Mouse (Mus musculus) 3134 (cell line): Measurements from ENCODE around the gene March10.

Experiments
- DNase-seq: peaks from one replicate; pipeline ENCODE4 v3.0.0-alpha.2; 2011; ENCODE audit warnings: low spot score; ENCODE audit not compliant: insufficient read length; ENCODE audit errors: extremely low read depth

The March10 gene

DNA sequence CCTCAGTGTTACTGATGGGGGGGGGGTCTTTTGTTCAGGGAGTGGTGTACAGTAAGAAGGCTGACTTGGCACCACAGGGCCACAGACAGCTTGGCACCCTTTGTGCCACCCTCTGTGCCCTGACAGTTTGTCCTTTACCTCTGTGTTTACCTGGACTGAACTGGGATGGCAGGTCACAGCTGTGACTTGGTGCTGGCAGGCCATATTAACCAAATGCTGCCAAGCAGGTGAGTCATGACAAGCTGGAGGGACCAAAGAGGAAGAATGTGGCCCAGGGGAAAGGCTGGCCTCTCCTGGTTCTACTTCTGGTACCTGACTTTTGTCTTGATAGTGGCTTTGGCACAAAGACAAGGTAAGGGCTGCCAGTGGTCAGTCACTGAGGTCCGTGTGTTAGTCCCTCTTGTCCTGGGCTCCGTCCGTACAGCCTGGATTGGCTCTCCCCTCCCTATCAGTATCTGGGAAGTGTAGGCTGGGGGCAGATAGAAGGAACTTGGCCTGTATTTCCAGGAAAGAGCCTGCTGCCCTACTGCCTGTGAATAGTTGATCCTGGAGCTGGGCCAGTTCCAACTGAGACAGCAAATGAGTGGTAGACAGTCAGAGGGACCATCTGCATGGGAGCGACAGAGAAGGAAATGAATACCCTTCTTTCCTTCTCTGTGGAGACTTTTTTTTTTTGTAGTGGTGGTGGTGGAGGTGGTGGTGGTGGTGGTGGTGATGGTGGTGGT, 94.3 kb downstream of the March10 start:
- DNase-seq, result no peak

DNA sequence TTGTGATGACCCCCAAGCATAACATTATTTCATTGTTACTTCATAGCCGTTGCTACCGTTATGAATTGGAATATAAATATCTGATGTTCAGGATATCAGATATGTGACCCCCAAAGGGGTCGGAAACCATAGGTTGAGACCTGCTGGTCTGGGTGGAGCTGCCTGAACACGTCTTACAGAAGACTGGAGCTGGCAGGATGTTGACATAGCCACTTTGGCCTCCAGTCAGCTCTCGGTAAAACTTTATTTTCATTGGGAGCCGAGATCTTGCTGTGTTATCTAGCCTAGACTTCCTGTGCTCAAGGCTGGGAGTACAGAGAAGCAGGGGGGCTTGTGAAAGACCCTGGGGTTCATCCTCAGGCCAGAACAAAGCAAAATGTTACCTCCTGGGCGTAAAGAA, 100.2 kb downstream of the March10 start:
- DNase-seq, result no peak

DNA sequence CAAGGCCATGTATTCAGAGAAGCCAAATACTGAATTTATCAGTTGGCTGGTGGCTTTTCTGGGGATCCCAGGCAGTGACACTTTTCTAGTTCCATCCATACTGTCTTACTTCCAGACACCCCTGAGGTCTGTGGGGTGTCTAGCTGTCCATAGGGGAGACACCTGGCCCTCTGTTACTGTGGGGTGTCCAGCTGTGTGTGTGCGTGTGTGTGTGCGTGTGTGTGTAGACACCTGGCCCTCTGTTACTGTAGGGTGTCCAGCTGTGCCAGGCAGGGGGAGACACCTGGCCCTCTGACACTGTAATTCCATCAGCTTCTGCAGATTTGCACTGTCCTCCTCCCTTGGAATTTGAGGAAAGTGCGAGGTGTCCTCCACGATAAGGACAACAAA, 102.6 kb downstream of the March10 start:
- no peak for DNase-seq

DNA sequence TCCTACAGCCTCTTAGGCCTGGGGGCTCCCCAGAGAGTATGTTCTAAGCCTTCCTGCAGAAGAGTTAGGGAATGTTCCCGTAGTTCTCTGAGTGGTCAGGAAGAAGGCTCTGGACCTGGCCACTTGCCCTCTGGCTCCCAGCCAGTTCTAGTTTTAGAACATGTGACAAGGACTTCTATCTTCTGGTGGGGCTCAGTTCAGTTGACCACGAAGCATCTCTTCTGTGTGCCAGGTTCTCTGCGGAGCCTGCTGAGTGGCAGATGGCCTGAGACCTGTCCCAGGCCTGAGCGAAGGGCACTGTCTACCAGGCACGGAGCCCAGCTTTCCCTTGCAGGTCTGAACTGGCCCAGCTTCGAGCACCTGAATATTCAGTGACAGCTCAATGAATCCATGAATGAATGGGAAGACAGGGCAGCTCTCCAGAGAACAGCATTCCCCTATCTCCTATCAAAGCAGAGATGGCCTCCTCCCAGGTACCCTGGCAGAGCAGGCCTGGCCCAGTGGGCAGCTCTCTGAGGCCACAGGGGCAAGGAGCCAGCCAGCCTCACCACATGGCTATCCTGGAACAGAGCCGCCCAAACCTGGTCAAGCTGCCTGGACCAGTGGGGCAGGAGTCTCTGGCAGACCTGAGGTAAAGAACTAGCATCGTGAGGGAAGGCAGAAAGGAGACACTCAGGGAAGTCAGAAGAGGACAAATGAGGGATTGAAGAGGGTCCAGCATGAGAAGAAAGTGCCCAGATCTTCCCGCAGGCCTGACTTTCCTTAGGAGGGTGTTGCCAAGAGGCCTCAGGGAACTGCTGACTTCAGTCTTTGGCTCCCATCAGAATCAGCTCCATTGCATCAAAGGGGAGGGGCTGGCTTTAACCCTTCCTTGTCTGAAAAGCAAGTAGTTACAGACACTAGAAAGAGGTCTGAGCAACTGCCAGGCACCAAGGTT, 103.3 kb downstream of the March10 start:
- DNase-seq, result peak; percentile 72

DNA sequence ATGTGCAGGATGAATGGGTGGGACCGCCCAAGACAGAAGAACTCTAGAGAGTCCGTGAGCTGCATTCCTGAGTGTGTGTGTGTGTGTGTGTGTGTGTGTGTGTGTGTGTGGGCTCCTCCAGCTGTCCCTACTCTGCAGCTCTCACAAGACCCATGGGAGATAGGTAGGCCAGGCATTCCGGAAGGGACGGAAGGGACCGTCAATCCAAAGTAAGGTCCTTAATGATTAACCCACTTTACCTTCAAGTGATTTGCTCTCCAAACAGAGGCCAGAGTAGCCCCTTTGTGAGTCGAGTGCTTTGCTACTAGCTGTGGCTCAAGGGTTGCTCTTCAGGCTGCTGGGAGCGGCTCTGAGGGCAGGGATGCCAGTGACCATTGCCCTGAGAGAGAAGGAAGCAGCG, 104.4 kb downstream of the March10 start:
- DNase-seq, result no peak

DNA sequence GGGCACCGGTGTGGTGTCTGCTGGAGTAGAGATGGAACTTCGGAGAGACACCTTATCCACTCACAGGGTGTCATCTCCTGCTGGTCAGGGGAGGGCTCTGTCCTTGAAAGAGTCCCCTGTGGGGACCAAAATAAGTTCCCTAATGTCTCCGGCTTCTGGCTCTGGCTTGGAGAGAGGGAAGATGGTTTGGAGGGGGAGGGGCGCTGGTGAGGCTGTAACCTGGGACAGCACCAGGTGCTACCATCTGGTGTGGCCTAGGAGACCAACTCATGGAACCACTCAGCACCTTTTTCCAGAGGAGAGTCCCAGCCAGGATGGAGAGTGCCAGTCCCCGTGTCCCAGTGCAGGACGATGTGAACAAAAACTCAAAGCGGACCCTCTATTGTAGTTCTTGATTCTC, 105.9 kb downstream of the March10 start:
- DNase-seq, result no peak

DNA sequence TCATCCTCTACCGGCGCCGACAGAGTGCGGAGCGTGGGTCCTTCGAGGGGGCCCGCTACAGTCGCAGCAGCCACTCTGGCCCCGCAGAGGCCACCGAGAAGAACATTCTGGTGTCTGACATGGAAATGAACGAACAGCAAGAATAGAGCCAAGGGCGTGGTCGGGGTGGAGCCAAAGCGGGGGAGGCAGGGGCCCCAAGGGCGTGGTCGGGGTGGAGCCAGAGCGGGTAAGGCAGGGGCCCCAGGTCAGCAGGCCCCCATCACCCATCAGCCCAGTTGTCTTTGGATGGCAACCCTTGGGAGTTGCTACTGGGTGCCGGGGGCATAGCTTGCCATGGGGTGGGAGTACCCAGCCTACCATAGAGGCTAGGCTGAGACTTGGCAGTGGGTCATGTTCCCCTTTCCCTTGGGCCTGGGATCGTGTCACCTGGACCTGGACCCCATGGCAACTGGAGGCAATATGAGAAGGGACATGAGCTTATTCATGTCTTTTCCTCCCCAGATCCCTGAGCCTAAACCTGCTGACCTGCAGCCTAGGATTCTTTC, 106.7 kb downstream of the March10 start:
- no peak for DNase-seq

DNA sequence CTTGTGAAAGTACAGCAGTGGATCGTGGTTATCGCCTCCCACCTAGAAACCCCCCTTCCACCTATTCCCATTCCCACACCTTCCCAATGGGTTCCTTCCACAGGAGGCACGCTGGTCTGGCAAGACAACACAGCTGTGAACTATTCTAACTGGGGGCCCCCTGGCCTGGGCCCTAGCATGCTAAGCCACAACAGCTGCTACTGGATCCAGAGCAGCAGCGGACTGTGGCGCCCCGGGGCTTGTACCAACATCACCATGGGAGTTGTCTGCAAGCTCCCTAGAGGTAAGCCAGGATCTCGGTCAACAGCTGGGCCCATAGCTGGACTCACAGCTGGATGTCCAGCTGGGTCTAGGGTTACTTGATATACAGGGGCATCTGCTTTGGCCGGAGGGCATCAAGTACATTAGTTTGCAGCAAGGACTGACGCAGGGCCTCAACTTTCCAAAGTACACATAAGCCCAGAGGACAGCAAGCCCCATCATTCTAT, 108.0 kb downstream of the March10 start:
- no peak for DNase-seq

DNA sequence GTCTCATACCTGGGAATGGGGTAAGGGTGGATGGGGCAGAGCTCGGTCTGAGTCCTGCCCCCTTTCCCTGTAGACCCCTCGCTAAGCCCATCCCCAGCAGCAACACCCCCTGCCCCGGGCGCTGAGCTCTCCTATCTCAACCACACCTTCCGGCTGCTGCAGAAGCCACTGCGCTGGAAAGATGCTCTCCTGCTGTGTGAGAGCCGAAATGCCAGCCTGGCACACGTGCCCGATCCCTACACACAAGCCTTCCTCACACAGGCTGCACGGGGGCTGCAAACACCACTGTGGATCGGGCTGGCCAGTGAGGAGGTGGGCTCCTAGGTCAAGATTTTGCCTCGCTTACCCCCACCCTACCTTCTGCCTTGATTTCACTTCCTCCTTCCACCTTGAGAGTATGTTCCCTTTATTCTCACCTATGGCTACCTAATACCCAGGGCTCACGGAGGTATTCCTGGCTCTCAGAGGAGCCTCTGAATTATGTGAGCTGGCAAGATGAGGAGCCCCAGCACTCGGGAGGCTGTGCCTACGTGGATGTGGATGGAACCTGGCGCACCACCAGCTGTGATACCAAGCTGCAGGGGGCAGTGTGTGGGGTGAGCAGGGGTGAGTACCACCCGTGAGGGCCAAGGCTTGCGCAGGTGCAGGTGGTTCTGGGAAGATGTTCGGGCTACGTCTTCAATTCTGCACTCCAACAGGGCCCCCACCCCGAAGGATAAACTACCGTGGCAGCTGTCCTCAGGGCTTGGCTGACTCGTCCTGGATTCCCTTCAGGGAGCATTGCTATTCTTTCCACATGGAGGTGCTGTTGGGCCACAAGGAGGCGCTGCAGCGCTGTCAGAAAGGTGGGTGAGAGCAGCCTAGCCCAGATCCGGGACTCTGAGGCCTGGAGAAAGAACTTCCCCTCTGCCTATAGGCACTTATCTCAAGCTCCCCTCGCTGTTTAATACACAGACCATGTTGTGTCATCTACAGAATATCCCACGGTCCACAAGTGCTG, 109.1 kb downstream of the March10 start:
- peak; percentile 72 for DNase-seq

DNA sequence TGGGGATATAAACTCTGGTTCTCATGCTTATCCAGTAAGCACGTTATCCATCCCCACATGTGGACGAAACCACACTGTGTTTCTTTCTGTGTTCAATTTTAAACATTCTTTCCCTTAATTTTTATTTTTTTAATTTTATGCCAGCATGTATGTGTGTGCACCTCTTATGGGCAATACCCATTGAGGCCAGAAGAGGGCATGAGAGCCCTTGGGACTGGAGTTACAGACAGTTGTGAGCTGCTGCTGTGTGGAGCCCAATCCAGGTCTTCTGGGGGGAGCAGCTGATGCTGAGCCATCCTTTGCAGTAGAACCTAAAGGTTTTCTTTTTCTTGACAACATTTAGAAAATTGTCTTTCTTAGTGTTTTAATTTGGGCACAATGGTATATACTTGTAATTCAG, 111.3 kb downstream of the March10 start:
- no peak for DNase-seq

DNA sequence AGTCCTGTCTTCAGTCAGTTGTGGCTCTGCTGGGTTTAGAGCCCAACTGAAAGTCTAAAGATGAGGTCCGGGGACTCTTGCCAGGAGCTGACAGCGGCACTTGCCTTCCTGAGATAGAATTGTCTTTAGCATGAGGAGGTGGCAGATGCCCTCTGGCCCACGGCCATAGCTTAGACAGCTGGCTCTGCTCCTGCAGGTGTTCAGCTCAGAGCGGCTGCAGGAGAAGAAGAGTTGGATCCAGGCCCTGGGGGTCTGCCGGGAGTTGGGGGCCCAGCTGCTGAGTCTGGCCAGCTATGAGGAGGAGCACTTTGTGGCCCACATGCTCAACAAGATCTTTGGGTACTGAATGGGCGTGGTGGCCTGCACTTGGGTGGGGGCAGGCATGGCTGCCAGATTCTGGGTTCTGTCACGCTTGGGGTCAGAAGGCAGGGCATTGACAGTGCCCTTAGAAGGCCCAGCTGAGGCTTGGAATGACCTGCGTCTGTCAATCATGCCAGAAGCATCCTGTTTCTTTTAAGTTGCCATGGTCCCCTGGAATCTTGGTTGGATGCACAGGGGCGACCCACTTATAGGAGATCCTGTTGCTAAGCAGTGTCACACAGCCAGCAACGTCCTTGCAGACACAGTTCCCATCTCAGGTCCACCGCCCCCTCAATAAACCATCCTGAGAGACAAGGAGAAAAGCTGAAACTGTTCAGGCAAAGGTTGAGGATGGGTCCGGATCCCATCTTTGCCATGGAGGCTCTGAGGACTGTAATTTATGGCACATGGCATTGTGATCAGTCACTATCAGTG, 117.7 kb downstream of the March10 start:
- no peak for DNase-seq

DNA sequence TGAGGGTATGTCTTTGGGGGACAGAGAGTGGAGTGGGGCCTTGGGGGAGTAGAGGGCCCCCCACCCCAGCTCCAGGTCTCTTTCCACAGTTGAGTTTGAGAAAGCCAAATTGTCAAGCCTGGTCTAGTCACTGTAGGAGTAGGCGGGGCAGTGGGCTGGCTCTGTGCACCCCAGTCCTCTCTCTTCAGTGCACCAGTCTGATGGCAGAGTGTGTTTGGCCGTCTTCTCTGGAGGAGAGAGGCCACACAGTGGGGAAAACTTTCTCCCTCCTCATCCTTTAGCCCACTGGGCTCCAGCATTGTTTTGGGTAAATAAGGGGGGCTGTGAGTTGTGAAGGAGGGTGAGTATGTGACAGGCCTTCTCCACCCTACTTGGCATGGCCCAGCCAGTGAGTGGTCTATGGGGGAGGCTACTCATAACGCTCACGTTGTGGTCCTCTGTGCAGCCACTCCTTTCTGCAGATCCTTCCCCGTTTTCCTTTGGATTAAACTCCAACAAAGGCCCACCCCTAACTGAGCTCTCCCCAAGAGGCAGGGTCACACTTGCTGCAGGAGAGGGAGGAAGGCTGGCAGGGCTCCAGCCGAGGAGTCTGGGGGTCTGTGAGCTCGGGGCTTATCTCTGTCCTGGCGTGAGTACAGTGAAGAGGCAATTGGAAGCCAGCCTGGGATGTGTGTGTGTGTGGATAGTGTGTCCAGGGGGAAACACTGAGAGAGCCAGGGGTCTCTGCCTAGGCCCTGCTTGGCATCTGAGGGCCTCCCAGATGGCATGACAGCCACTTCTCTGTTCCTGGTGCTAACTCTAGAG, 122.5 kb downstream of the March10 start:
- no peak for DNase-seq

DNA sequence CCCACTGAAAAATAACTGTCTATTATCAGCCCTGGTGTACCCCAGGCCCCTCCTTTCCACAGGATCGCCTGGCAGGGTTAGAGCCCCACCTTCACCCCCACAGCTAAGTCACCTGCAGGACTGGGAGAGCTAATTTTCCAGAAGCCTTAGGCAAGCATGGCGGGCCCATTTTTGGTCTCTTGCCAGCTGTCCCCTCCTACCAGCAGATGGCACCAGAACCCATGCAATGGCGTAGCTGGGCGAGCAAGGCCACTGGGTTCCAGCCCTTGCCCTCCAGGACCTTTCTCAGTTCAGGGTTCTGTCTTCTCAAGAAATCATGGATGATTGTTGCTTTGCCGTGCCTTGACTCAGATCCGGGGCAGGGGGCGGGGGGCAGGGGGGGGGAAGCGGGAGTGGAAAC, 124.1 kb downstream of the March10 start:
- peak; percentile 42 for DNase-seq

DNA sequence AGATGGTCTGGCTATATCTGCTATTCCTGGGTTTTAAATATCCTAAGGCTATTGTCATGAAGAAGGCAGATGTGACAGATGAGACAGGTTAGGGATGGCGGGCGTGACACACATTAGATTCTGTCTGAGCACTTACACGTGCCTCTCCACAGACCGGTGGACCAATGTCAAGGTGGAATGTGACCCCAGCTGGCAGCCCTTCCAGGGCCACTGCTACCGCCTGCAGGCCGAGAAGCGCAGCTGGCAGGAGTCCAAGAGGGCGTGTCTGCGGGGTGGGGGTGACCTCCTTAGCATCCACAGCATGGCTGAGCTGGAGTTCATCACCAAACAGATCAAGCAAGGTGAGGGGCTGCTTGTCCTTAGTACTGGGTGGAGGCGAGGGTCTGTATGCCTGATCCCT, 124.8 kb downstream of the March10 start:
- peak; percentile 46 for DNase-seq

DNA sequence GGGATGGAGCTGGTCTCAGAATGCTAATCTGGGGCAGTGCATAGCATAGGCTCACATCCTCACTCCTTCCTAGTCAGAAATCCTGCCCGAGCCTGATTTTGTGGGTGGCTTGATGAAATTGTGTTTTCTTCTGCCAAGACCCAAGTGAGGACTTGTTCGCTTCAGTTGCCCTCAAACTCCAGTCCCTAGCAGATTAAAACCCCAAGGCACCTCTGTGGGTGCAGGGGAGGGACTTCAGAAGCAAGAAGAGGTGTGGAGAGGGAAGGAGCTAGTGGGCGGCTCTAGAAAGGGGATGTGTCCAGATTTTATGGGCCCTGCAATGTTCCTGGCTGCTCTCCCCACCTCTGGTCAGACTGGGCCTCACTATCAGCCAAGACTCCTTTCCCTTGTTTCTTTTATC, 125.4 kb downstream of the March10 start:
- no peak for DNase-seq

DNA sequence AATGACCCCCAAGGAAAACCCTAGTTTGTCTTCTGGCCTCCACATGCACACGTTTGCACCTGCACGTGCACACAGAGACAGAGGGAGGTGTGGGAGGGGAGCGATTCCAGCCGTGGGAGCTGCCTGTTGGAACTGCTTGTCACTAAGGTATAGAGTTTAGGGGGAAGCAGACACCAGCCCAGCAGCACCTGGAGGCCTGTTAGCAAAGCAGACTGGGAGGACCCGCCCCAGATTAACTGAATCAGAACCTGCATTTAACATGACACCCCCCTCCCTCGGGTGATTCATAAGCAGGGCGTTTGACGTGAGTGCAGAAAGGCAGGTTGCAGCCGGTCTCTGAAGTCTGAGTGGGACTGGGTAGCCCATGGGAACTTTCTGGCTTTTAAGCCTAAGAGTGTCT, 126.6 kb downstream of the March10 start:
- no peak for DNase-seq

DNA sequence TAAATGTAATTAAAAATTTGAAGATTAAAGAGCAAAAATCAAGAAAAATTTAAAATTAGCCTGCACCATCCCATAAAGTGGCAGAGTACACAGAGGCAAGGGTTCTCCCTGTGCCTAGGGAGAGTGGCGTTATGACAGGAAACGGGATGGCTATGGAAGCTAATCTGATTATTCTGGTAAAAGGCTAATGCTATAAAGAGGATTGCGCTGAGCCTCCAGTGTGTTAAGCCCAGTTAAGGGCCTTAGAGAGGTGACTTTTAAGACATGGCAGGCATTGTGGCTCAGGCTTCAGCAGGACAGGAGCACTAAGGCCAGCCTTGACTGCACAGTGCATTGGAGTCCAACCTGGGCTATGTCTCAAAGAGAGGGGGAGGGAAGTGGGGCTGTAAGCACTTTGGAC, 129.4 kb downstream of the March10 start:
- no peak for DNase-seq

DNA sequence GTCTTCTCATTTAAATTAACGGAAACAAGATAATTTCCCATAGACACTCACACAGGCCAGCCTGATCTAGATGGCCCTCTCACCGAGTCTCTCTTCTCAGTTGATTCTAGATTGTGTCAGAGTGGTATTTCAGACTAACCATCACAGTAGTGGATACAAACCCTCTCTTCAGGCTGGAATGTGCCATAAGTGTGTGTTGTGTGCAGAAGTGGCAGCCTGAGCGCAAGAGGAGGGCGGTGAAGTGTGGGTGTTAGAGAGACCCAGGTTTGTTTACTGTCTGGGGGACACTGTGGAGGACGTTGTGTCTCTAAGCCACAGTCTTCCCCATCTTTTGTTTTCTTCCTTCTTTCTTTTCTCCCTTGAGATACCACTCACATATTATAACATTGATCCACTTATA, 133.0 kb downstream of the March10 start:
- DNase-seq, result no peak

DNA sequence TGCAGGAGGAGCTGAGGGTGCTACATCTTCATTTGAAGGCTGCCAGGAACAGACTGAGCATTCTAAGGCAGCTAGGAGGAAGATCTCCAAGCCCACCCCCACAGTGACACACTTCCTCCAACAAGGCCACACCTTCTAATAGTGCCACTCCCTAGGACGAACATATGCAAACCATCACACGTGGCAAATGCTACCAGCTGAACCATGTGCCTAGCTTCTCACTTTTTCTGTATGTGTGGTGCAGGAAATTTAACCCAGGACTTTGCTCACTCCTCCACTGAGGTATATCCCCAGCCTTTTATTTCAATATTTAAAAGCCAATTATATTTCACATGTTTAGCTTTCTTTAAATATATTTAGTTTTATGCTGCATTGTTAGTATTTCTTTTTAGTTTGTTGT, 135.4 kb downstream of the March10 start:
- no peak for DNase-seq
